Mouse (Mus musculus) heart, embryonic 15.5 days (tissue): ENCODE data around the gene Lrch2. TPM values are rescaled to one million over a fixed set of nuclear protein-coding genes. Genes with fewer than 3 reads are reported as not detected.
"Not testable (repeated sequence)": the region's sequence is repeated elsewhere in the genome, so short reads cannot be mapped to it uniquely, and the experiment has no call there.

ENCODE experiments used
- ATAC-seq: fragments of 200-750 bp; cut with Nextera tagmentation; replicated peaks from 2 replicates; pipeline ENCODE4 v1.8.0; 2017; ENCODE audit warnings: low read depth, moderate TSS enrichment; ENCODE audit not compliant: insufficient number of reproducible peaks, insufficient read depth, low FRiP score
- H3K27ac ChIP-seq: fragments of 300-500 bp; sonication (generic); 2 replicates; pipeline ENCODE4 v1.5.1; 2015; ENCODE audit warnings: mild to moderate bottlenecking, inconsistent platforms
- H3K27me3 ChIP-seq: fragments of 300-500 bp; sonication (generic); 2 replicates; pipeline ENCODE4 v1.6.1; 2015; ENCODE audit warnings: inconsistent platforms
- H3K36me3 ChIP-seq: fragments of 300-500 bp; sonication (generic); 2 replicates; pipeline ENCODE4 v1.6.1; 2015; ENCODE audit warnings: mild to moderate bottlenecking, inconsistent platforms
- H3K4me1 ChIP-seq: fragments of 300-500 bp; sonication (generic); replicated peaks from 2 replicates; pipeline ENCODE4 v1.6.1; 2015; ENCODE audit warnings: inconsistent platforms
- H3K4me2 ChIP-seq: fragments of 300-500 bp; sonication (generic); 2 replicates; pipeline ENCODE4 v1.6.1; 2015; ENCODE audit warnings: inconsistent platforms, mild to moderate bottlenecking, moderate library complexity
- H3K4me3 ChIP-seq: fragments of 300-500 bp; sonication (generic); 2 replicates; pipeline ENCODE4 v1.5.1; 2015; ENCODE audit warnings: mild to moderate bottlenecking, inconsistent platforms
- H3K9ac ChIP-seq: fragments of 300-500 bp; sonication (generic); 2 replicates; pipeline ENCODE4 v1.6.1; 2015; ENCODE audit warnings: mild to moderate bottlenecking, inconsistent platforms
- H3K9me3 ChIP-seq: fragments of 300-500 bp; sonication (generic); replicated peaks from 2 replicates; pipeline ENCODE4 v1.6.1; 2016; ENCODE audit warnings: inconsistent platforms
- WGBS: fragments of 180-500 bp; shearing (Covaris S2); methylation state at CpG from one replicate; pipeline ENCODE4 v1.1.7; 2015; ENCODE audit warnings: mixed read lengths; 5-methylcytosine and 5-hydroxymethylcytosine counted together
- polyA plus RNA-seq: library from polyadenylated mRNA; unstranded; fragments of >200 nt; fragmentation: Nextera tagmentation; extraction: Ambion mirVana; gene quantifications from 2 replicates; pipeline ENCODE4 v1.2.1, GENCODE M21; 2015

Gene Lrch2
- polyA plus RNA-seq, result 1.6 and 2.1 TPM in 2 replicates

DNA sequence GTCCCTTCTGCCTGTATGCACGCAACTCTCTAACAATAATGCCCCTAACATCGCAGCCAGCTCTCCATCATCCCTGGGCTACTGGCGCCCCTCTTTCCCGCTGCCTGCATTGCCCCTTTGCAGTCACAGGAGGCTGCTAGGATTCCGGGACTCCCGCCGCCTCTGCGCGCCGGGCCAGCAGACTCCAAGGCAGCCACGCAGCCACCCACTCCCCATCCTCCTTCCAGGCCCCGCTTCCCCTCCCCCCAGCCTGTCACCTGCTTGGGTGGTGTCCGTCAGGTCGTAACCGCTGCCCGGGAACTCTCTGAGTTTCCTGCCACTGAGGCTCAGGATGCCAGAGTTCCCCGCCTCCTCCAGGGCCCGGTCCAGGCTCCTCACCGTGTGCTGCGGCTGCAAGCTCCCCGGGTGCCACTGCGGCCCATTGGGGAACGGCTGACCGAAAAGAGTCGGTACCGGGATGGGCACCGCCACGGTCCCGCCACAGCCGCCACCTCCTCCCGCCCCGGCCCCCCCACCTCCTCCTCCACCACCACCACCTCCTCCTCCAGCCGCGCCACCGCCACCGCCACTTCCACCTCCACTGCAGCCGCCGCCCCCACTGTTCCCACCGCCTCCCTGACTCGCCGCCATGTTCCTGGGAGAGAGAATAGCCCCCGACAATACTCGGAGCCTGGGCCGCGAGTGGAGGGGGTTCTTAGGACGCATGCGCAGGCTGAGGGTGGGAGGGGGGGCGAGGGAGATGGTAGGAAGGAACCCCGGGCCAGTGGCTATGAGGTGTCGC, at the start of gene Lrch2:
TSS of gene Lrch2 (minus strand) at position 661 of the 781 bp plus-strand sequence.
- 8% methylated on average over 29 of the region's 50 CpGs for WGBS
- peak; percentile 79 for ATAC-seq
- H3K9ac ChIP-seq, result peak within 1 kb of the TSS; percentile 55
- H3K9me3 ChIP-seq, result no peaks in the 10 kb centered on the region
- no peaks in the 10 kb centered on the region for H3K36me3 ChIP-seq
- peak within 1 kb of the TSS; percentile 54 for H3K27ac ChIP-seq
- no peaks in the 10 kb centered on the region; the same call in 1 of the 2 replicates for H3K4me1 ChIP-seq
- peak within 1 kb of the TSS; percentile 63 for H3K4me3 ChIP-seq
- no peaks in the 10 kb centered on the region for H3K27me3 ChIP-seq
- peak within 1 kb of the TSS; percentile 63 for H3K4me2 ChIP-seq

- Histone ChIP-seq H3K4me2 (no peak overlapping the region), H3K36me3 (no peaks in the 10 kb centered on the region), H3K4me3 (no peak overlapping the region), H3K27ac (no peak overlapping the region), H3K4me1 (no peaks in the 10 kb centered on the region), H3K27me3 (no peaks in the 10 kb centered on the region), H3K9ac (no peak overlapping the region), H3K9me3 (no peaks in the 10 kb centered on the region)
- 0 out of 2 replicates have a peak, but pooled peaks have one; percentile 7 for ATAC-seq
- 62% methylated on average over 10 of the region's 11 CpGs for WGBS
Observed at GRCm38 (mm10) chrX:147540934-147541870, 12.7 kb downstream of the Lrch2 start.

DNA sequence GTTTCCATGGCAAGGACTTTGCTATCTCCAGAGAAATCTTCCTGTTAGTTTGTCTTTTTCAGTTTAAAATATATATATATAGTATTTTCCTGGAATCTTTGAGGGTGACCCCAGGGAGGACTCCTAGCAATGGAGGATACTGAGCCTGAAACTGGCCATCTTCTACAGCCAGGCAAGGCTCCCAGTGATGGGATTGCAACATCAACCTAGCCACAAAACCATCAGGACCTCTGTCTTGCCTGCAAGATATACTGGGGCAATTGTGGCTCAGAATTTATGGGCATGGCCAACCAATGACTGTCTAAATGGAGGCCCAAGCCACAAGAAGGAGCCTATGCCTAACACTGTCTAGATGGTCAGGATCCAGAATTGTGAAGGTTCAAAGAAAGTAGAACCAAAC, 15.5 kb downstream of the Lrch2 start:
- Histone ChIP-seq H3K9me3 (no peaks in the 10 kb centered on the region), H3K4me1 (no peaks in the 10 kb centered on the region), H3K9ac (no peak overlapping the region), H3K4me2 (no peak overlapping the region), H3K4me3 (no peak overlapping the region), H3K27ac (no peak overlapping the region), H3K27me3 (no peaks in the 10 kb centered on the region), H3K36me3 (no peaks in the 10 kb centered on the region)
- ATAC-seq, result no peak

DNA sequence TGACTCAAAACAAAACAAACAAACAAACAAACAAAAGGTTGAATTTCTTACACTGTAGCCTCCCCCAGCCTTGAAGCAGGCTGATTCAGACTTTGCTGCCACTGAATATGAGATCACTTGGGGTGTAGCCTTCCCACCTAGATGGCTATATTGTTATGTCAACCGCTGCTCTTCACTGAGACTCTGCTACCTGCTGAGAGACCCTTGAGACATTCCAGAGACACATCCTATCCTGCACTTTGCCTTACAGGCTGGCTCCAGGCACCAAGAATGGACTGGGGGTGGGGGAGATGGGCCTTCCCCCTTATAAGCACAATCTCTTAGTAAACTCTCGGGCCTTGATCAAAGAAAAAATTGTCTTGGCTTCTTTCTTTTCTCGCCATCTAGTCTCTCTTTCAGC, 16.8 kb downstream of the Lrch2 start:
- 65% methylated on average over 3 of the region's 3 CpGs for WGBS
- H3K9ac ChIP-seq, H3K4me1 ChIP-seq, H3K4me2 ChIP-seq, H3K4me3 ChIP-seq, H3K27me3 ChIP-seq, H3K36me3 ChIP-seq, H3K27ac ChIP-seq, H3K9me3 ChIP-seq, ATAC-seq: not testable (repeated sequence)

- no peaks in the 10 kb centered on the region for H3K27me3 ChIP-seq
- no peak overlapping the region for H3K4me3 ChIP-seq
- H3K9ac ChIP-seq, result no peak overlapping the region
- WGBS, result 71% methylated on average over 2 of the region's 2 CpGs
- H3K4me2 ChIP-seq, result no peak overlapping the region
- ATAC-seq, result no peak
- H3K4me1 ChIP-seq, result no peaks in the 10 kb centered on the region
- no peaks in the 10 kb centered on the region for H3K36me3 ChIP-seq
- no peaks in the 10 kb centered on the region for H3K9me3 ChIP-seq
- H3K27ac ChIP-seq, result no peak overlapping the region
Observed at GRCm38 (mm10) chrX:147535616-147536015, 18.3 kb downstream of the Lrch2 start.

DNA sequence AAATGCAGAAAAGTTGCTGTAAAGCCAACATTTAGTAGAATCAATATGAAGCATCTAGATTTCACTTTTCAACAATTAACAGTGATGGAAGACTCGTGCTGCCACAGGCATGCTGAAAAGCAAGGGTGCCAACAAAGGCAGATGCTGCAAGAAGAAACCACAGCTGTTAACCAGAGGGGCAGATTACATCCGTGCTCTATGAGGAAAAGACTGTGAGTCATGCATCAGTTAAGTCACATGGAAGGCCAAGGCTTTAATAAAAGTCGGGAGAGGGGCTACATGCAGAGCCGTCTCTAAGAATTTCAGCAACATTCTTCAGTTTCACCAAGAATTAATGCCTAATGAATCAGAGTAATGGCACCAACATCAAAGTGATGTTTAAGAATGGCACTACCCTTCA, 22.2 kb downstream of the Lrch2 start:
- WGBS, result 50% methylated on average over 4 of the region's 4 CpGs
- H3K27me3 ChIP-seq, result no peaks in the 10 kb centered on the region
- H3K9ac ChIP-seq, result no peak overlapping the region
- no peaks in the 10 kb centered on the region for H3K36me3 ChIP-seq
- no peak overlapping the region for H3K4me2 ChIP-seq
- H3K9me3 ChIP-seq, result no peaks in the 10 kb centered on the region
- ATAC-seq, result no peak
- H3K4me3 ChIP-seq, result no peak overlapping the region
- H3K4me1 ChIP-seq, result no peaks in the 10 kb centered on the region
- no peak overlapping the region for H3K27ac ChIP-seq

- WGBS, result 58% methylated on average over 7 of the region's 7 CpGs
- Histone ChIP-seq H3K9me3 (no peaks in the 10 kb centered on the region), H3K36me3 (no peaks in the 10 kb centered on the region), H3K4me3 (no peak overlapping the region), H3K4me1 (no peaks in the 10 kb centered on the region), H3K27ac (no peak overlapping the region), H3K27me3 (no peaks in the 10 kb centered on the region), H3K9ac (no peak overlapping the region), H3K4me2 (no peak overlapping the region)
- ATAC-seq, result no peak
Observed at GRCm38 (mm10) chrX:147527646-147528172, 26.2 kb downstream of the Lrch2 start.

- Histone ChIP-seq H3K27me3 (no peaks in the 10 kb centered on the region), H3K36me3 (no peaks in the 10 kb centered on the region), H3K27ac (no peak overlapping the region), H3K9me3 (no peaks in the 10 kb centered on the region), H3K4me1 (no peaks in the 10 kb centered on the region), H3K9ac (no peak overlapping the region), H3K4me2 (no peak overlapping the region), H3K4me3 (no peak overlapping the region)
- no peak for ATAC-seq
- WGBS, result 56% methylated on average over 2 of the region's 2 CpGs
Observed at GRCm38 (mm10) chrX:147489551-147489950, 64.3 kb downstream of the Lrch2 start.

GRCm38 (mm10) chrX:147453610-147454009, 100.3 kb downstream of the Lrch2 start, which contains the start of gene Vmn1r239-ps:
Gene Vmn1r239-ps, minus strand, starts transcription at chrX:147453710.
- WGBS, result 61% methylated on average over 1 of the region's 1 CpGs

DNA sequence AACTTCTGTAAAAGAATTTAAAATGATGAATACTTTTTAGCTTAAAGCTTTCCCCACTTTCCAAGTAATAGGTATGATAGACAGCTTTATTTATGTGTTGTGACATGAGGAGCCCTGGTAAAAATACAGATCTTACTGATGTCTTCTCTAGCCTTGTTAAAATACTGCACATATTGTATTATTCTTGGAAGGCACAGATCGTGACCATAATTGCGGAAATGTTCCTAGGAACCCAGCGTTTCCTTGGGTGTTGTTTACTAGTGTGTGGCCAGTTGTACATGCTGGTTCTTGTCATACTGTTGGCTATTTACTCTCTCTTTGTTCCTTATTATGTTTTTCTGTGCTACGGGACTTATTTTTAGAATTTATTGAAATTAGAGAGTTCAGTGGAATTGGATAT, 110.5 kb downstream of the Lrch2 start:
- Histone ChIP-seq H3K27me3 (no peaks in the 10 kb centered on the region), H3K36me3 (no peaks in the 10 kb centered on the region), H3K27ac (no peak overlapping the region), H3K4me2 (no peak overlapping the region), H3K9ac (no peak overlapping the region), H3K4me1 (no peaks in the 10 kb centered on the region), H3K4me3 (no peak overlapping the region), H3K9me3 (no peaks in the 10 kb centered on the region)
- 77% methylated on average over 4 of the region's 4 CpGs for WGBS
- ATAC-seq, result no peak

More at GRCm38 (mm10) chrX:147453610-147454009, 100.3 kb downstream of the Lrch2 start, which contains the start of gene Vmn1r239-ps:
- not testable (repeated sequence) for H3K4me3 ChIP-seq, H3K4me2 ChIP-seq, H3K9ac ChIP-seq, H3K36me3 ChIP-seq, H3K27me3 ChIP-seq, ATAC-seq, H3K4me1 ChIP-seq, H3K9me3 ChIP-seq, H3K27ac ChIP-seq

GRCm38 (mm10) chrX:147435400-147435799, 118.5 kb downstream of the Lrch2 start:
- H3K36me3 ChIP-seq, result no peaks in the 10 kb centered on the region
- 69% methylated on average over 2 of the region's 2 CpGs for WGBS
- H3K9me3 ChIP-seq, result no peaks in the 10 kb centered on the region
- no peak overlapping the region for H3K4me2 ChIP-seq
- no peaks in the 10 kb centered on the region for H3K4me1 ChIP-seq
- no peak overlapping the region for H3K27ac ChIP-seq
- no peaks in the 10 kb centered on the region for H3K27me3 ChIP-seq
- H3K9ac ChIP-seq, result no peak overlapping the region
- no peak overlapping the region for H3K4me3 ChIP-seq
- ATAC-seq, result no peak
